Mouse (Mus musculus) MEL (cell line): Measurements from ENCODE around the gene Bcl2a1d.
"Not testable (repeated sequence)": the region's sequence is repeated elsewhere in the genome, so short reads cannot be mapped to it uniquely, and the experiment has no call there.

ENCODE experiments used
- CTCF ChIP-seq, 3 experiments: IDR thresholded peaks in 2 of 3; conservative IDR thresholded peaks in 1 of 3; 2 replicates each; pipeline ENCODE4 v1.5.1; 2011 to 2012; ENCODE audit warnings: low read length in 3 of 3, low read depth in 2 of 3, mild to moderate bottlenecking in 2 of 3, improper control_type of control experiment in 1 of 3, inconsistent platforms in 1 of 3, mixed read lengths in 1 of 3, moderate library complexity in 1 of 3; ENCODE audit not compliant: control insufficient read depth in 1 of 3, insufficient read depth in 1 of 3, poor library complexity in 1 of 3, severe bottlenecking in 1 of 3
- EP300 ChIP-seq, 2 experiments: IDR thresholded peaks; 2 replicates each; pipeline ENCODE4 v1.6.1; 2011; ENCODE audit warnings: improper control_type of control experiment in 2 of 2, low read length in 2 of 2, low read depth in 1 of 2, mild to moderate bottlenecking in 1 of 2
- POLR2AphosphoS5 ChIP-seq: IDR thresholded peaks from 2 replicates; pipeline ENCODE4 v1.6.1; 2012; ENCODE audit warnings: low read depth, borderline replicate concordance, mild to moderate bottlenecking, inconsistent platforms, low read length, moderate library complexity, mixed read lengths
- USF1 ChIP-seq: IDR thresholded peaks from 2 replicates; pipeline ENCODE4 v1.6.1; 2014; ENCODE audit warnings: low read depth, mild to moderate bottlenecking, inconsistent platforms, low read length, improper control_type of control experiment, moderate library complexity

DNA sequence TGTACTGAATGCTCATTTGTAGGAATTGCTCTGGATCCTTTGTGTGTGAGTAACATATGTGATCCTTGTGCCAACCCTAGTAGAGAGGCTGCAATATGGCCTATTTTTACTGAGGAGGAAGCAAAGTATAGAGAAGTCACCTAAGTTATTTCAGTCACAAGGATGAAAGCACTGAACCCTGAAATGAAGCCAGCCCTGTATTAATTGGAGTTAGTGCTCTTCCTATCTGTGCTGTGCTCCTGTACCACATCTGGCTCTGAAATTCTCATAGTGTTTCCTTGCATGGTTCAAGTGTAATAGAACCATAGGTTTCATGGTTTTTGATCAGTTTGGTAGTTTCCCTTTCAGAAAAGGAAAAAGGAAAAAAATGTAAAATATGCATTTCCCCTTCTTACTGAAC is 3.4 kb downstream of the Bcl2a1d start:
- TF ChIP-seq EP300 (IDR thresholded peaks at IDR 0.05; ENCODE audit: low read depth in 1 of 2, low read length in 2 of 2); USF1; CTCF (IDR thresholded peaks at IDR 0.05 in 2 of 3, conservative IDR thresholded peaks at IDR 0.05 in 1 of 3; ENCODE audit: control insufficient read depth in 1 of 3, insufficient read depth in 1 of 3, low read depth in 2 of 3, low read length in 3 of 3, poor library complexity in 1 of 3, severe bottlenecking in 1 of 3); POLR2AphosphoS5: not testable (repeated sequence)
